In genomic region chr12:40715174-40715573, GRCm38 (mm10) we compare ENCODE assay signal across 13 mouse cellular contexts.
"Had no signal": no experiment of that assay in that cellular context is flagged by ENCODE, and none has a peak within 500 bp of the region (broad histone marks: within the 10 kb centered on the region; RNA-seq: fewer than 3 reads in every experiment).

No protein-coding gene starts in this region.

- H3K27ac ChIP-seq: limb, embryonic 13.5 days; liver, embryonic 14.5 days; midbrain, embryonic 10.5 days; neural tube, embryonic 13.5 days had no signal

- H3K4me3 ChIP-seq: limb, embryonic 13.5 days; midbrain, embryonic 10.5 days; neural tube, embryonic 13.5 days had no signal

- H3K9ac ChIP-seq: limb, embryonic 13.5 days; liver, embryonic 14.5 days; neural tube, embryonic 13.5 days had no signal

- DNase-seq: kidney, postnatal 36 days; left cerebral cortex, postnatal 4 days; lung, adult 18-20 months; lung, postnatal 36 days; midbrain, embryonic 14.5 days; retina, postnatal 1 day; right cerebral cortex, postnatal 14 days; thymus, postnatal 4 days had no signal

- H3K27me3 ChIP-seq: limb, embryonic 13.5 days; neural tube, embryonic 13.5 days had no signal

- ATAC-seq: lung, postnatal 0 days had no signal

- H3K4me1 ChIP-seq: limb, embryonic 13.5 days; midbrain, embryonic 10.5 days; neural tube, embryonic 13.5 days had no signal

- H3K4me2 ChIP-seq: limb, embryonic 13.5 days; neural tube, embryonic 13.5 days had no signal

- H3K9me3 ChIP-seq: limb, embryonic 13.5 days; midbrain, embryonic 10.5 days; neural tube, embryonic 13.5 days had no signal
